Mouse (Mus musculus) ovary, adult 10 weeks (tissue): ENCODE measurements around the gene Fbxl8. TPM values are rescaled to one million over a fixed set of nuclear protein-coding genes. Genes with fewer than 3 reads are reported as not detected.

Experiments used
- polyA plus RNA-seq: library from polyadenylated mRNA; stranded (reverse); fragments of 350-450 nt; fragmentation: Illumina TruSeq; extraction: RNeasy Lipid Tissue Mini Kit (QIAGEN cat#74804); gene quantifications from one replicate; pipeline ENCODE4 v1.2.3, GENCODE M21; 2014

The Fbxl8 gene
- polyA plus RNA-seq, result not detected

GRCm38 (mm10) chr8:105264024-105264982 is at the start of gene Fbxl8, which contains the start of gene Tradd:
Gene Fbxl8, plus strand, starts transcription at chr8:105264648.
Gene Tradd, minus strand, starts transcription at chr8:105264609.

GRCm38 (mm10) chr8:105224413-105225271 is 39.8 kb upstream of the Fbxl8 start, which contains the start of gene D230025D16Rik:
Gene D230025D16Rik, plus strand, starts transcription at chr8:105225145.

GRCm38 (mm10) chr8:105254966-105255350 is 9.5 kb upstream of the Fbxl8 start, which contains the start of gene B3gnt9:
Gene B3gnt9, minus strand, starts transcription at chr8:105255153.

GRCm38 (mm10) chr8:105269461-105269947 is 5.1 kb downstream of the Fbxl8 start, which contains the start of gene Hsf4:
Gene Hsf4, plus strand, starts transcription at chr8:105269801.

GRCm38 (mm10) chr8:105275840-105276239 is 11.4 kb downstream of the Fbxl8 start, which contains the start of gene Nol3:
Gene Nol3, plus strand, starts transcription at chr8:105276140.

GRCm38 (mm10) chr8:105289805-105290460 is 25.5 kb downstream of the Fbxl8 start, which contains the start of gene 4931428F04Rik:
Gene 4931428F04Rik, minus strand, starts transcription at chr8:105289864.

GRCm38 (mm10) chr8:105295895-105296573 is 31.6 kb downstream of the Fbxl8 start, which contains the start of gene Exoc3l:
Gene Exoc3l, minus strand, starts transcription at chr8:105296101.

GRCm38 (mm10) chr8:105297511-105298192 is 33.2 kb downstream of the Fbxl8 start, which contains the start of gene E2f4:
Gene E2f4, plus strand, starts transcription at chr8:105297663.

GRCm38 (mm10) chr8:105305211-105306145 is 41.0 kb downstream of the Fbxl8 start, which contains the start of gene Elmo3:
Gene Elmo3, plus strand, starts transcription at chr8:105305601.

Other genes with a start within 250 kb of the Fbxl8 start
- not detected for gene Ces3a, start 216.0 kb upstream of the Fbxl8 start, polyA plus RNA-seq
- not detected for gene Ces3b, start 180.9 kb upstream of the Fbxl8 start, polyA plus RNA-seq
- not detected for gene Ces4a, start 132.8 kb upstream of the Fbxl8 start, polyA plus RNA-seq
- 456 TPM for gene Cbfb, start 94.0 kb upstream of the Fbxl8 start, polyA plus RNA-seq
- 67.4 TPM for gene D230025D16Rik, start 39.5 kb upstream of the Fbxl8 start, polyA plus RNA-seq
- gene B3gnt9, start 9.5 kb upstream of the Fbxl8 start, polyA plus RNA-seq, result 5.4 TPM
- gene Tradd, start within 50 bp of the Fbxl8 start, polyA plus RNA-seq, result 0.60 TPM
- gene Hsf4, start 5.2 kb downstream of the Fbxl8 start, polyA plus RNA-seq, result not detected
- gene Nol3, start 11.5 kb downstream of the Fbxl8 start, polyA plus RNA-seq, result not detected
- gene 4931428F04Rik, start 25.2 kb downstream of the Fbxl8 start, polyA plus RNA-seq, result 1.3 TPM
- gene Exoc3l, start 31.5 kb downstream of the Fbxl8 start, polyA plus RNA-seq, result 0.40 TPM
- gene E2f4, start 33.0 kb downstream of the Fbxl8 start, polyA plus RNA-seq, result 3.7 TPM
- 0.63 TPM for gene Elmo3, start 41.0 kb downstream of the Fbxl8 start, polyA plus RNA-seq
- gene Lrrc29, start 61.6 kb downstream of the Fbxl8 start, polyA plus RNA-seq, result not detected
- gene Tmem208, start 61.7 kb downstream of the Fbxl8 start, polyA plus RNA-seq, result 3.2 TPM
- 0.26 TPM for gene Fhod1, start 83.3 kb downstream of the Fbxl8 start, polyA plus RNA-seq
- not detected for gene Slc9a5, start 84.2 kb downstream of the Fbxl8 start, polyA plus RNA-seq
- 0.37 TPM for gene Plekhg4, start 108.6 kb downstream of the Fbxl8 start, polyA plus RNA-seq
- gene Kctd19, start 148.9 kb downstream of the Fbxl8 start, polyA plus RNA-seq, result not detected
- gene Lrrc36, start 148.9 kb downstream of the Fbxl8 start, polyA plus RNA-seq, result 0.46 TPM
- not detected for gene Tppp3, start 206.9 kb downstream of the Fbxl8 start, polyA plus RNA-seq
- gene Zdhhc1, start 232.3 kb downstream of the Fbxl8 start, polyA plus RNA-seq, result 2.0 TPM